Mouse (Mus musculus) CD4-positive, CD25-positive, alpha-beta regulatory T cell, adult 2 months (primary cell): ENCODE results near the gene Tmem108.

Experiments used
- DNase-seq: peaks from one replicate; pipeline ENCODE4 v3.0.0-alpha.2; 2012; ENCODE audit warnings: low read depth, low spot score

Tmem108 gene

GRCm38 (mm10) chr9:103761647-103762084 is at the start of gene Tmem108:
TSS of gene Tmem108 (minus strand) at chr9:103761837.
- DNase-seq, result peak; percentile 61

DNA sequence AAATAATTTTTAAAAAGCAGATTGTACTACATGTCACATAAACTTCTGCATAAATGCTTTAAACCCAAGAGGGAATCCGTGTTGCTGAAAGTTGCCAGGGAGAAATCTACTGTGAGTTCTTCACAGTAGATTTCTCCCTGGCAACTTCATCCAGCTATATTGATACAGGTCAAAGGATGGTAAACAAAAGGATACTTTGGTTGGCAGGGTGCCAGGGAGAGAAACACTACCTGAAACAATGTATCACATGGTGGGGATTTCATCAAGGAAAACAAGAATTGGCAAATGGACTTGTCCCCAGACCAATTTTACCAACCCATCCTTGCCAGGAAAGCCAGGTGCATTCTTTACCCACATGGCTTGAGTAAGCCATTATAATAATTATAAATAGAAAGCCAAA is 27.4 kb upstream of the Tmem108 start:
- DNase-seq, result no peak

DNA sequence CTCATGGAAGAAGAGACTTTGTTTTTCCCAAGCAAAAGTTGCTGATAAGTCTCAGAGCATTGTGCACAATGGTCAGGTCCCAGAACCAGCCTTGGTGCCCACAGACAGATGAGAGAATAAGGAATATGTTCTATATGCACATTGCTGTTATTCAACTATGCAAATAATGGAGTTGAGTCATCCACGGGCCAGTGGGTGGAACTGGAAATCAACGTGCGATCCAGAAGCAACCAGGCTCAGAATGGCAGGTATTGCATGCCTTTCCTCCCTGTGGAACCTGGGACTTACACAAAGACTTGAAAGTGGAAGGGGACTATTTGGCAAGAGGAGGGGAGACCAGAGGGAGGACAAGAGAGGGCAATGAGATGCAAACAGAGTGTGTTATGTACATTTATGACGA is 22.5 kb upstream of the Tmem108 start:
- no peak for DNase-seq

DNA sequence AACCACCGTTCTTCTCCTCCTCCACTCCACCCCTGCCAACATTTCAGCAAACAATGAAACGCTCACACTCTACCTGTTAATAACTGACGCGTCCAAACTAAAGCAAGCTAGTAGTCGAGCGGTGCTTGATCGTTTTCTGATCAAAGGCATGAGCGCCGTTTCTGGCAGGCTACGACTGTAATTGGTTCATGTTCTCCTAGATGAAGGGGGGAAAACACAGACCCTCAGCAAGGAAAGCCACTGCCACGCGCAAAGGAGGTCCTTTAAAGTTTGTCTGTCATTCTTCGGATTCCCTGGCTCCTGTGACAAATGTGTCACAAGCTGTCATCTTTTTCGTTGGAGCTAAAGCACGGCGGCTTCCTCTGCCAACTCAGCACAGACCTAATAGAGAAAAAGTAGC is 21.6 kb upstream of the Tmem108 start:
- no peak for DNase-seq

- no peak for DNase-seq
These were observed 20.7 kb upstream of the Tmem108 start for GRCm38 (mm10) chr9:103782306-103782705.

- no peak for DNase-seq
These were observed 19.8 kb upstream of the Tmem108 start for GRCm38 (mm10) chr9:103781407-103781806.

DNA sequence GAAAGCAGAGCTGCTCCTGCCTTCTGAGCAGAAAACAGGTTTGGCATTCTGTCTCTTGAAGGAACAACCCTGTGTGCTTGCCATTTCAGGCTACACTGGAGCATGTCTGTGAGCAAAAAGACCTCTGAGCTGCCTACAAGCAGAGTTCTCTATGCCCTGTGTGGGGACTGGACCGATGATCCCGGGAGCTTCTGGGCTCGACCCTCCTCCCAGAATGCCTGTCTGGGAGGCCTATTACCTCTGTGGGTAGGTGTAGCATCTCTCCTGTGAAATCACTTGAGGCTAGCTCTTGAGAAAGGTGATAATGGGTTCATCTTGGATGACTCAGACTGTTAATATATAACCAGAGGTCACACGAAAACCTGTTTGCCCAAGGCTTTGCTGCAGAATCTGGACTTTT is 19.0 kb upstream of the Tmem108 start:
- no peak for DNase-seq

GRCm38 (mm10) chr9:103778185-103778584 is 16.5 kb upstream of the Tmem108 start:
- no peak for DNase-seq

- peak; percentile 7 for DNase-seq
These were observed 476 bp downstream of the Tmem108 start for GRCm38 (mm10) chr9:103761151-103761571.

GRCm38 (mm10) chr9:103760356-103760755 is 1.3 kb downstream of the Tmem108 start:
- no peak for DNase-seq

DNA sequence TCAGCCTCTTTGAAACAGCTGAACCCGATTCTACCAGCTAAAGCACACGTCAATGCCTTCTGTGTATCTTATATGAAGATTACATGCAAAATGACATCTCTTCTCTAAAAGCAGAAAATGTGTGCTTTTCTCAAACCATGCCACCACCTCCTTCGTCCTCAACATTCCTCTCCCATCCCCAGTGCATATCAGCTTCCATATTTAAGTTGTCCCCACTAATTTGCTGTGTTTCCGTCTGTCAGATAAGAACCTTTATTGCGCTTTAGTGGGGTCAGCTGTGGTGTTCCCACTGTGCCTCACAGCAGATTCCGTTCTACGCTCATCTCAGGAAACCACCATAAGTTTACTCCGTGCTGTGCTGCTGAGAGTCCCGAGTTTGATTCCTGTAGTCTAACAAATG is 1.8 kb downstream of the Tmem108 start:
- DNase-seq, result no peak

- peak; percentile 75 for DNase-seq
These were observed 2.5 kb downstream of the Tmem108 start for GRCm38 (mm10) chr9:103758930-103759695.

- DNase-seq, result no peak
These were observed 3.4 kb downstream of the Tmem108 start for GRCm38 (mm10) chr9:103758246-103758645.

GRCm38 (mm10) chr9:103752618-103753017 is 9.0 kb downstream of the Tmem108 start:
- DNase-seq, result no peak

GRCm38 (mm10) chr9:103751568-103751967 is 10.1 kb downstream of the Tmem108 start:
- DNase-seq, result no peak

DNA sequence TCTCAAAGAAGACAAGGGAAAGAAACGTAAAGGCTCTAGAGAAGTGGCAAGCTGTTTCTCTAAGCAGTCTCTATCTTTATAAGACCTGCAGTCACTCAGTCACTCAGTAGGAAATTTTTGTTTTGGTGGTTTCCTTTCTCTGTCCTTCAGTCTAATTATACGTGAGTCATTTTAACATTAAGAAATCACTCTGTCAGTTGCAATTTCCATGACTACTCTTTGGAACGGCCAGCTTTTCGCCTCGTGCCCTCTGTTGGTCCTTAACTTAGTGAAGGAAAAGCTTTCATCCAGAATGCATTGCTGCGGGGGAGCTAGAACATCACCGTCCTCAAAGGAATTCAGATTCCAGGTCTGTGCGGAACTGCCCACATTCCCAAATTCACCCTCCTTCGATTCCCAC is 11.1 kb downstream of the Tmem108 start:
- DNase-seq, result no peak

DNA sequence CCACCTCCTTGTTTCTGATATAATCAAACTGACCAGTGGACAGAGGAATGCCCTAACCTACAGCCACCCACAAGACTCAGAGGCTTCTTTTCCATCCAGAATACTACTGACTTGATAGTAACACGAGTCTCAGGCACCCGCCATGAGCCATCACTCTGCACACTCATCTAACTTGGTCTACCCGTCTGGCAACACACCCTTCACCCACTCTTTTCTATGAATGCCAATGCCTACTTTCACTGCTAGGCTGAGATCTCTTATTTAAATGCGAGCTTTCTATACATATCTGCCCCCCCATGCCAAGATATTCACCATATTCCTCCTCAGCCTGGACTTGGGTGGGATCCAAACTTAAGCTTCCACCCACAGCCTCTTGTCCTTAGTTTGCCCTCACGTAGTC is 15.0 kb downstream of the Tmem108 start:
- DNase-seq, result no peak

DNA sequence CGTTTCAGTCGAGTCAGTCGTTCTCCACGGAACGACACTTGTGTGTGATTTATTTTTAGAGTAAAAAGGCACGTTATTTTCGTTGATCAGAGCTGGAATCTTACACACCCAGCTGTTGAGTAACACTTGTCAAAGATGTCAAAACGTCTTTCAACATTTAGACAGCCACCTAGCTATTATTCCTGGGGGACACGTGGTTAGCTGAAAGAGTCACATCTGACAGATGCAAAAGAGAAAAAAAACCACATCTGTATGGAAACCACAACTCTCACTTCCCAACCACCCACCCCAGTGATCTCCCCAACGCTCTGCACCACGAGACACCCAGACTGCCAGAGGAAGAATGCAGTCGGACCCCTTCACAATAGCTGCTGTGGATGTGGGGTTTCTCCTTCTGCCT is 21.5 kb downstream of the Tmem108 start:
- no peak for DNase-seq

GRCm38 (mm10) chr9:103739062-103739461 is 22.6 kb downstream of the Tmem108 start:
- no peak for DNase-seq

DNA sequence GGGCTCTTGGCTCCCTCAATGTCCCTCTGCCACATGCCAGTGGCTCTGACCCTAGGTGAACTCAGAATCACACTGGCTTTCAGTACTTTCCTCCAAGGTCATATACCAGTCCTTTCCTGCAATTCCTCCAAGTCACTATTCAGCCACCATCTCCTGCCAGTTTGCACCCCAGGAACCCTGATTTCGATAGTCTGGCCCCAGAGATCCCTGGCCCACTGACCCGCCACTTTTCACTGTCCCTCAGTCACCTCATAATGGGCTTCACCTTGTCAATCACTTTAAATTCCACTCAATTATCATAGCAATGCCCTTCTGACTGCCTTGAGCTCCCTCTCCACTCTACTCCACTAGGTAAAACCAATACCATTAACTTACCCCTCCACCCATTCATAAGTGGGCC is 31.9 kb downstream of the Tmem108 start:
- DNase-seq, result no peak

- no peak for DNase-seq
These were observed 34.7 kb downstream of the Tmem108 start for GRCm38 (mm10) chr9:103726751-103727462.

- no peak for DNase-seq
These were observed 36.1 kb downstream of the Tmem108 start for GRCm38 (mm10) chr9:103725497-103725896.

DNA sequence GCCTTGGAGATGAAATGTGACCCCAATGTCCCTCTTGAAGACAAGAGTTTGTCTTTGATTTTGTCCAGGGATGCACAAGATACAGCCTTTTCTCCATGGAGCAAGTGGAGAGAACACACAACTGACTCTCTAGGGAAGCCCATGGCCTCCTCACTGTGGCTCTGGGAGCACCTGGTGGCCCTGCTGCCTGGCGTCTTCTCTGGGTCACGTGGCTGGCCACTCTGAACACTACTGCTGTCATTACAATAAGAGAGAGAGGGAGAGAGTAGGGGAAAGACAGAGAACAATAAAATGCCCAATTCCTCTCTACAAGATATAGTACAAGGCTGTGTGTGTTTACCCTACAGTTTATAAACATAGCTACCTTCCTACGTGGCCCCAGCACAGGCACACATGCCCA is 40.2 kb downstream of the Tmem108 start:
- no peak for DNase-seq
